In genomic region chr15:12072709-12073336, GRCm38 (mm10) we compare ENCODE assay signal across 30 mouse cellular contexts. TPM values are rescaled to one million over a fixed set of nuclear protein-coding genes. Genes with fewer than 3 reads are reported as not detected.
DNase-seq lines count a peak whose midpoint lies in the region; ATAC-seq lines count a peak whose summit lies in the region.
"Had no signal": no experiment of that assay in that cellular context is flagged by ENCODE, and none has a peak within 500 bp of the region (broad histone marks: within the 10 kb centered on the region; RNA-seq: fewer than 3 reads in every experiment).

No protein-coding gene starts in this region.

- H3K27ac ChIP-seq in forebrain, embryonic 13.5 days, result no peak overlapping the region
- H3K27ac ChIP-seq in forebrain, embryonic 10.5 days, result no peak overlapping the region
- no peak overlapping the region for H3K27ac ChIP-seq in midbrain, embryonic 11.5 days (ENCODE audit: low read depth, low read length)
- H3K27ac ChIP-seq in midbrain, embryonic 16.5 days (ENCODE audit: low read length), result no peak overlapping the region
- H3K27ac ChIP-seq: embryonic facial prominence, embryonic 12.5 days; embryonic facial prominence, embryonic 15.5 days; heart, embryonic 15.5 days; hindbrain, embryonic 10.5 days; hindbrain, embryonic 13.5 days; intestine, embryonic 15.5 days had no signal

- no peak for DNase-seq in forebrain, embryonic 10.5 days (ENCODE audit: extremely low spot score, low spot score)
- DNase-seq in frontal cortex, postnatal 36 days (ENCODE audit: low spot score in 2 of 2), result no peak
- peak; percentile 44 for DNase-seq in midbrain, embryonic 11.5 days (ENCODE audit: low spot score, missing footprints)
- DNase-seq in MN1 (ENCODE audit: low spot score), result no peak
- DNase-seq: adrenal gland, postnatal 10 days; adrenal gland, postnatal 36 days; cerebellum, adult 11 months; cerebellum, adult 2 months; cerebellum, adult 9-11 months; cerebellum, postnatal 25 days; gastrocnemius, postnatal 25 days; heart, adult 18-20 months; heart, postnatal 10 days; heart, postnatal 36 days; kidney, adult 11 months had no signal

- H3K4me2 ChIP-seq in forebrain, embryonic 13.5 days, result no peak overlapping the region
- no peak overlapping the region for H3K4me2 ChIP-seq in midbrain, embryonic 11.5 days
- H3K4me2 ChIP-seq in midbrain, embryonic 16.5 days (ENCODE audit: low read length), result no peak overlapping the region
- H3K4me2 ChIP-seq: embryonic facial prominence, embryonic 12.5 days; embryonic facial prominence, embryonic 15.5 days; heart, embryonic 12.5 days; heart, embryonic 15.5 days; hindbrain, embryonic 13.5 days; intestine, embryonic 15.5 days had no signal

- H3K9ac ChIP-seq in forebrain, embryonic 13.5 days, result no peak overlapping the region
- no peak overlapping the region for H3K9ac ChIP-seq in midbrain, embryonic 11.5 days (ENCODE audit: low read length)
- no peak overlapping the region for H3K9ac ChIP-seq in midbrain, embryonic 16.5 days (ENCODE audit: low read depth, low read length)
- H3K9ac ChIP-seq: embryonic facial prominence, embryonic 12.5 days; embryonic facial prominence, embryonic 15.5 days; heart, embryonic 12.5 days; heart, embryonic 15.5 days; hindbrain, embryonic 13.5 days; intestine, embryonic 15.5 days had no signal

- 0 out of 2 replicates have a peak, but pooled peaks cover 3% of the 10 kb centered on the region for H3K9me3 ChIP-seq in forebrain, embryonic 13.5 days (replicated peaks)
- 0 out of 2 replicates have a peak, but pooled peaks cover 3% of the 10 kb centered on the region for H3K9me3 ChIP-seq in forebrain, embryonic 10.5 days
- H3K9me3 ChIP-seq in midbrain, embryonic 11.5 days (ENCODE audit: control insufficient read depth, low read length), result no peaks in the 10 kb centered on the region
- no peaks in the 10 kb centered on the region for H3K9me3 ChIP-seq in midbrain, embryonic 16.5 days (replicated peaks; ENCODE audit: control insufficient read depth, low read length, poor library complexity, severe bottlenecking)
- H3K9me3 ChIP-seq: embryonic facial prominence, embryonic 12.5 days; embryonic facial prominence, embryonic 15.5 days; G1E; heart, embryonic 15.5 days; hindbrain, embryonic 13.5 days; intestine, embryonic 15.5 days had no signal

- no peak overlapping the region for H3K4me3 ChIP-seq in forebrain, embryonic 13.5 days
- no peak overlapping the region for H3K4me3 ChIP-seq in forebrain, embryonic 10.5 days
- no peak overlapping the region for H3K4me3 ChIP-seq in midbrain, embryonic 11.5 days (ENCODE audit: low read depth, low read length)
- H3K4me3 ChIP-seq in midbrain, embryonic 16.5 days (ENCODE audit: low read depth, low read length), result no peak overlapping the region
- H3K4me3 ChIP-seq: embryonic facial prominence, embryonic 12.5 days; embryonic facial prominence, embryonic 15.5 days; heart, embryonic 12.5 days; heart, embryonic 15.5 days; hindbrain, embryonic 10.5 days; hindbrain, embryonic 13.5 days; intestine, embryonic 15.5 days had no signal

- WGBS in forebrain, embryonic 13.5 days, result 88% methylated on average over 7 of the region's 7 CpGs
- WGBS in forebrain, embryonic 10.5 days, result 90% methylated on average over 7 of the region's 7 CpGs
- 89% methylated on average over 7 of the region's 7 CpGs for WGBS in midbrain, embryonic 11.5 days
- 83% methylated on average over 7 of the region's 7 CpGs for WGBS in midbrain, embryonic 16.5 days

- no peaks in the 10 kb centered on the region for H3K36me3 ChIP-seq in forebrain, embryonic 13.5 days (ENCODE audit: poor library complexity, severe bottlenecking)
- no peaks in the 10 kb centered on the region for H3K36me3 ChIP-seq in forebrain, embryonic 10.5 days (replicated peaks)
- no peaks in the 10 kb centered on the region for H3K36me3 ChIP-seq in midbrain, embryonic 11.5 days (ENCODE audit: control insufficient read depth, insufficient read depth, low read length)
- H3K36me3 ChIP-seq in midbrain, embryonic 16.5 days (ENCODE audit: control insufficient read depth, insufficient read depth, low read length), result no peaks in the 10 kb centered on the region
- H3K36me3 ChIP-seq: embryonic facial prominence, embryonic 12.5 days; embryonic facial prominence, embryonic 15.5 days; G1E; heart, embryonic 12.5 days; heart, embryonic 15.5 days; hindbrain, embryonic 10.5 days; hindbrain, embryonic 13.5 days; intestine, embryonic 15.5 days had no signal

- H3K27me3 ChIP-seq in forebrain, embryonic 13.5 days, result no peaks in the 10 kb centered on the region
- no peaks in the 10 kb centered on the region for H3K27me3 ChIP-seq in forebrain, embryonic 10.5 days (ENCODE audit: poor library complexity, severe bottlenecking)
- H3K27me3 ChIP-seq in midbrain, embryonic 11.5 days (ENCODE audit: control insufficient read depth, insufficient read depth, low read length), result no peaks in the 10 kb centered on the region
- no peaks in the 10 kb centered on the region for H3K27me3 ChIP-seq in midbrain, embryonic 16.5 days (ENCODE audit: control insufficient read depth, insufficient read depth, low read depth, low read length)
- H3K27me3 ChIP-seq: CH12.LX; embryonic facial prominence, embryonic 12.5 days; embryonic facial prominence, embryonic 15.5 days; heart, embryonic 12.5 days; heart, embryonic 15.5 days; hindbrain, embryonic 13.5 days had no signal

- H3K4me1 ChIP-seq in forebrain, embryonic 13.5 days, result no peaks in the 10 kb centered on the region
- H3K4me1 ChIP-seq in forebrain, embryonic 10.5 days, result 0 out of 2 replicates have a peak, but pooled peaks cover 9% of the 10 kb centered on the region
- no peaks in the 10 kb centered on the region for H3K4me1 ChIP-seq in midbrain, embryonic 11.5 days (ENCODE audit: control insufficient read depth, insufficient read depth, low read length)
- H3K4me1 ChIP-seq in midbrain, embryonic 16.5 days (ENCODE audit: control insufficient read depth, insufficient read depth, low read length), result no peaks in the 10 kb centered on the region
- H3K4me1 ChIP-seq: hindbrain, embryonic 13.5 days had no signal

- peak; percentile 53; the same call in 1 of the 2 replicates for ATAC-seq in forebrain, embryonic 13.5 days
- ATAC-seq in frontal cortex, adult (ENCODE audit: low TSS enrichment), result 0 out of 2 replicates have a peak, but pooled peaks have one; percentile 27
- ATAC-seq in midbrain, embryonic 11.5 days (ENCODE audit: low FRiP score), result no peak
- no peak for ATAC-seq in midbrain, embryonic 16.5 days
- no peak for ATAC-seq in CD4-positive, CD25-positive, alpha-beta regulatory T cell, adult 4 months
- ATAC-seq: activated CD4-positive, CD25-positive, alpha-beta regulatory T cell, adult 4 months; hindbrain, embryonic 16.5 days; intestine, embryonic 15.5 days had no signal

RNA-seq across cellular contexts. Expression of gene Zfr, which starts 44.8 kb away (rescaled TPM):
- polyA plus RNA-seq in forebrain, embryonic 13.5 days (2015; fragmentation: Nextera tagmentation; extraction: Ambion mirVana), result 119 and 133 TPM in 2 replicates
- 126 and 135 TPM in 2 replicates for polyA plus RNA-seq in forebrain, embryonic 10.5 days (2016; fragmentation: Nextera tagmentation; extraction: Ambion mirVana)
- 137 and 138 TPM in 2 replicates for polyA plus RNA-seq in midbrain, embryonic 11.5 days (2014; fragmentation: Nextera tagmentation; extraction: Ambion mirVana)
- 161 and 169 TPM in 2 replicates for polyA plus RNA-seq in midbrain, embryonic 16.5 days (2015; fragmentation: Nextera tagmentation; extraction: Ambion mirVana)
- polyA plus RNA-seq in CD4-positive, CD25-positive, alpha-beta regulatory T cell, adult 4 months (2017; shearing (Covaris generic)), result 100 to 1,000 TPM; 189 to 227 TPM

Comparison
In these comparisons a context has a peak if more than half of its experiments do, and no peak if none do; other contexts are left out.
1. ATAC-seq: peak in forebrain, embryonic 13.5 days (single experiment) and frontal cortex, adult (single experiment); none in midbrain, embryonic 11.5 days (single experiment), midbrain, embryonic 16.5 days (single experiment) and CD4-positive, CD25-positive, alpha-beta regulatory T cell, adult 4 months (single experiment).